Mouse (Mus musculus) thymus, adult 2 months (tissue): ENCODE measurements around the gene Rmnd5a.

Source experiments
- CTCF ChIP-seq: fragments of 200-500 bp; IDR thresholded peaks from 2 replicates; pipeline ENCODE4 v1.5.1; 2012; ENCODE audit warnings: mild to moderate bottlenecking, control low read depth, low read length, moderate library complexity, borderline replicate concordance; ENCODE audit not compliant: control insufficient read depth, poor library complexity, insufficient read depth; ENCODE audit errors: extremely low read depth
- POLR2A ChIP-seq: fragments of 200-500 bp; IDR thresholded peaks from 2 replicates; pipeline ENCODE4 v1.6.1; 2012; ENCODE audit warnings: mild to moderate bottlenecking, low read length, control low read depth, moderate library complexity; ENCODE audit not compliant: control insufficient read depth, poor library complexity, insufficient read depth; ENCODE audit errors: extremely low read depth

DNA sequence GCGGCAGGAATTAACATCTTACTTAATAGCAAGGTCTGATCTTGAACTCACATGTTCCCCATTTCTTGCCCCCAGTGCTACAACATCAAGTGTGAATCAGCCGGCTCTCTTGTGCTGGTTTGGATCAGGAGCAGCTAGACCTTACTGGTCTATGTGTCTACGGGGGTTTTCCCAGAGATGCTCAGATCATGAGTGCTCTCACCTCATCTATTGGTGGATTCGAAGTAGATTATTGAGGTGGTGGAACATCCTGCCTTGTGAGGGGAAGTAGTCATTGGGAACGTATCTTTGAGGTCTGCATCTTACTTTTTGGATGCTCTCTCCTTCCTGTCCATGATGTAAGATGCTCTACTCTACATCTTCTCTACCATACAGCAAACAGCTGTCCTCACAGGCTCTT lies 58.8 kb downstream of the Rmnd5a start:
- TF ChIP-seq POLR2A (no peak), CTCF (no peak)
